Mouse (Mus musculus): ENCODE results near the gene Apbb1ip.

Apbb1ip gene

DNA sequence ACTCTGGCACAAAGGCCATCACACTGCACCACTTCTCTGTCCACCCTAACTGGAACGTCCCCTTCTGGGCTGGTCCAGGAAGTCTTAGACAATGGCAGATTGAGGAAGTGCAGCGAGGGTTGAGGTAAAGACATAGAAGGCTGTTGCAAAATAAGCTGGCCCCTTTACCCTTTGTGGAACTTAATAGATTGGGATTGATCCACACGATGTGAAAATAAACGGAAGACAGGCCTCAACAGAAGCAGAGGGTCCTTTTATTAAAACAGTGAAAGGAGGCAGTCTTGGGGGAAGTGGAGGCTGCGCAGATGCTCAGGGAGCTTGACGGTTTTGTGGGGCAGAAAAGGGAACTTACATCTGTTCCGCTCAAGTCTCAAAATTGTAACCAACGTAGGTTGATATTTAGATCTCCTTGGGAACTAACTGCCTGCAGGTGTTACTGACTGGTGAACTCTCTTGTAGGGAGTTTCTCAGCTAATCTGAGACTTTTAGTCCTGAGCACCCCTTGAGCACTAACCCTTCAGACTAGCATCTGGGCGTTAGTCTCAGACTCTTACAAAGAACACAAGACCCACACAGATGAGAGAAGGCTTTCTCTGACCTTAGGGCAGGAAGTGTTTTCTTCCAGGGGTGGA is at the start of gene Apbb1ip:
Gene Apbb1ip, plus strand, starts transcription at position 546 of the 632 bp plus-strand sequence.
- in situ Hi-C loops (cut with MboI, MseI) = loop anchor here (5.0 to 10.0 kb wide), 2 partner anchors 39 to 81 kb away; no protein-coding TSS in a partner anchor

DNA sequence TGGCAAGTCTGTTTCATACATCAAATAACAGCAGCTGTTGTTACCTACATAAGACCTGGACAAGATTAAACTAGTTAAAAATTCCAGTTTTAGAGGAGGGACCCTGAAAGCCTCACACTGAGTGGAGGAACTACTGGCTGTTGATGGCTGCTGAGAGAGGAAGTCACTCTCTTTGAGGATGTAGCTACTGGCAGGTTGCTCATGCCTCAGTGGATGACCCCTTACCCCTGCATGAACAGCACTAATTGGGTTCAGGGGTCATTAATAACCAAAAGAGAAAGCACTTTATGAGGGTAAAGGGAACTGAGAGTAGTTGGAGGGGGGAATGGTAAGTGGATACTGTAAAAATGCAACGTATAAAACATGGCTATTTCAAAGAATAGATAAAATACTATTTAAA is 46.8 kb upstream of the Apbb1ip start:
- in situ Hi-C loops (cut with MboI, MseI) = loop anchor here in 1 of 2 experiments (5.0 to 10.0 kb wide), 3 partner anchors 310 to 442 kb away; no protein-coding TSS in a partner anchor

DNA sequence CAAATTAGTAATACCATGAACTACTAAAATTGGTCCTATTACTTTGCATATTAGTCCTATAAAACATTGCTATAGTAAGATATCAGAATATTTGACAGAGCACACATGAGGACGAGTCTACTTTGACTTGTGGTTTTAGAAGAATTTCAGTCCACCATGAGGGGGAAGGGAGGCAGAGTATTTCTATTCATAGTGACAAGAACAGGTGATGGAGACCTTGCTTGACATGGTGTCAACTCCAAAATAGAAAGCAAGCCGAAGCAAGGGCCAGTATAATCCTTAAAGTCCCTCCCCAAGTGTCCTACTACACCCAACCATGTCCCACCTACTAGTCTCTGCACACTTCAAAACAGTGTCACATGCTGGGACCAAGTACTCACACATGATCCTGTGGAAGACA is 37.8 kb upstream of the Apbb1ip start:
- in situ Hi-C loops (cut with MboI, MseI) = loop anchor here (5.0 kb wide), 1 partner anchor 594 kb away; no protein-coding TSS in a partner anchor

DNA sequence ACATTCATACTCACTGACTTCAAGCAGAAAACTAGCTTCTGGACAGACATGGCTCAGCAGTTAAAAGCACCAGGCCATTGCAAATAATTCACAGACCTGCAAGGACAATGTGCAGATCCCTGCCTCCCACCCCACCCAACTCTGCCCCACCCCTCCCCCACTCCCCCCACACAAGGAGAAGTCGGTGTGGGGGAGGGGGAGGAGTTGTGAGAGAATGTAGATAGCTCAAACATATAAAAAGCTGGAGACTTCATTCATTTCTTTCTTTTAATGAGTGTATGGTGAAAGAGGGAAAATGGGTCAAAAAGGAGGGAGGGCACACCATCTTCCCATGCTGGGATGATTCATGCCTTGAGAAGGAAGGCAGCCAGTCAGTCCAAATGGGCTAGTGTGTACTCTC is 34.5 kb upstream of the Apbb1ip start:
- in situ Hi-C loops (cut with MboI, MseI) = loop anchor here (5.0 kb wide), 1 partner anchor 597 kb away; no protein-coding TSS in a partner anchor

GRCm38 (mm10) chr2:22740441-22740840 is 33.5 kb upstream of the Apbb1ip start:
- in situ Hi-C loops (cut with MboI, MseI) = no loop called here

DNA sequence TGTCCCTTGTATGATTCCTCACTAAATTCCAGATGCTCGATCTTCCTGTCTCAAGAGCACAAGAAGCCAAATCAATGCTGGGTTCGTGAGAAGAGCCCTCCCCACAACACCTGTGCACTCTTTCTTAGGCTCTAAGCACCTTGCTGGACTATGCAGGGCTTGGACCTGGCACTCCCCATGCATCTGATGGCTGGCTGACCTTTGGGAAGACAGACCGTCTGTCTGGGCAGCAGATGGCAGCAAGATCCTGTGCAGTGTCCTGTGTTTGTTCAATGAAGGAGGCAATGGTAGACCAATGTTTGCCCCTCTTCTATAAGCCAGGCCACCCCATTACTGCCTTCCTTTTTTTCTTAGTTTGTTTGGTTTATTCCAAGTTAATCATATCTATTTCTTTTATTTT is 32.7 kb upstream of the Apbb1ip start:
- in situ Hi-C loops (cut with MboI, MseI) = no loop called here

- in situ Hi-C loops (cut with MboI, MseI) = no loop called here
Observed at GRCm38 (mm10) chr2:22744121-22744761, 29.7 kb upstream of the Apbb1ip start.

DNA sequence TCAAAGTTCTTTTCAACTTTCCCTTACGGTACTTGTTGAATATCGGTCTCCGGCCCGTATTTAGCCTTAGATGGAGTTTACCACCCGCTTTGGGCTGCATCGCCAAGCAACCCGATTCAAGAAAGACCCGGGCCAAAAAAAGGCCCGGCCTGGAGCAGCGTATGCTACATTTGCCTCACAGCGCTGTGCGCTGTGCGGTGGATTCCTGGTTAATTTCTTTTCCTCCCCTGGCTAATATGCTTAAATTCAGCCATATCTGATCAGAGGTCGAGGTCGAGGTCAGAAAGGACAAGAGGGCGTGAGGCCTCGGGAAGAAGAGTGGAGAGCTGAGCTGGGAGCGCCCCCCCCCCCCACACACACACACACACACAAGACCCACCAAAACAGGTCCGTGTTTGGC is 29.0 kb upstream of the Apbb1ip start:
- in situ Hi-C loops (cut with MboI, MseI) = no loop called here

DNA sequence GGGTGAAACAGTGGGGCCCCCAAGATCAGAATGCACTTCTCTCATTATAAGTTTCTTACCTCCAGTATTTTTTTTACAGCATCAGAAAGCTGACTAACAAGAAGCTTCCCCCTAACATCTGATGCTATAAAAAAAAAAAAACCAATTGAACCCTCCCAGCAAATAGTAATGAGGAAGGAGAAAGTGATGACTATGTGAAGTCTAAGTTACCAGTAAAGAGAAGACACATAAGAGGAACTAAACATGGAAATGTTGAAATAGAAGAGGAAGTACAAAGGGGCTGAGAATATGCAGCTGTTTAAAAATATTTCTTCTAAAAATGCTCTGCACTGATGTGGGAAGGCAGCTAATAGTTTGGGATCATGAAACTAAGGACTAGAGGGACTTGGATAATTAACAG is 27.1 kb upstream of the Apbb1ip start:
- in situ Hi-C loops (cut with MboI, MseI) = no loop called here

DNA sequence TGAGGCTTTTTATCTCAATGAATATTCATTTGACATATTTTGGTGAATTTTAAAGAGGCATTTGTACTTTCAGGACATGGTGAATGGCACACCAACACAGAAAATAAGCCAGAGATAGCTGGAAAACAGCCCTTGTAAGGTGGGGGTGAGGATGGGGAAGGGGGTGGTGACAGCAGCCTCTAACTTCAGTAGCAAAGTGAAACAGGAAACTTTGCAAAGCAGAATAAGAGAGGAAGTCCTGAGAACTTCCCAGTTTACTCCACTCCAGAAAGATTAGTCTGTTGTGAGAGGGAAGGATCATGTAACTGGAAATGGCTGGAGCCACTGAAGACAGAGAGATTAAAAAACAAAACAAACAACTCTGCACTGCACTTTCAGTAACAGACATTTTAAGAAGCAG is 26.0 kb upstream of the Apbb1ip start:
- in situ Hi-C loops (cut with MboI, MseI) = no loop called here

GRCm38 (mm10) chr2:22749761-22750160 is 24.1 kb upstream of the Apbb1ip start:
- in situ Hi-C loops (cut with MboI, MseI) = loop anchor here in 1 of 2 experiments (10.0 kb wide), 1 partner anchor 805 kb away; no protein-coding TSS in a partner anchor

- in situ Hi-C loops (cut with MboI, MseI) = loop anchor here in 1 of 2 experiments (10.0 kb wide), 1 partner anchor 802 kb away; no protein-coding TSS in a partner anchor
Observed at GRCm38 (mm10) chr2:22752492-22752891, 21.4 kb upstream of the Apbb1ip start.

- in situ Hi-C loops (cut with MboI, MseI) = loop anchor here in 1 of 2 experiments (10.0 kb wide), 1 partner anchor 801 kb away; no protein-coding TSS in a partner anchor
Observed at GRCm38 (mm10) chr2:22753461-22754075, 20.3 kb upstream of the Apbb1ip start.

GRCm38 (mm10) chr2:22754222-22754824 is 19.6 kb upstream of the Apbb1ip start:
- in situ Hi-C loops (cut with MboI, MseI) = loop anchor here in 1 of 2 experiments (10.0 kb wide), 1 partner anchor 800 kb away; no protein-coding TSS in a partner anchor

GRCm38 (mm10) chr2:22755561-22755960 is 18.3 kb upstream of the Apbb1ip start:
- in situ Hi-C loops (cut with MboI, MseI) = loop anchor here (5.0 to 10.0 kb wide), 2 partner anchors 112 to 799 kb away; no protein-coding TSS in a partner anchor

- in situ Hi-C loops (cut with MboI, MseI) = loop anchor here (5.0 to 10.0 kb wide), 2 partner anchors 109 to 796 kb away; no protein-coding TSS in a partner anchor
Observed at GRCm38 (mm10) chr2:22758310-22758972, 15.5 kb upstream of the Apbb1ip start.

DNA sequence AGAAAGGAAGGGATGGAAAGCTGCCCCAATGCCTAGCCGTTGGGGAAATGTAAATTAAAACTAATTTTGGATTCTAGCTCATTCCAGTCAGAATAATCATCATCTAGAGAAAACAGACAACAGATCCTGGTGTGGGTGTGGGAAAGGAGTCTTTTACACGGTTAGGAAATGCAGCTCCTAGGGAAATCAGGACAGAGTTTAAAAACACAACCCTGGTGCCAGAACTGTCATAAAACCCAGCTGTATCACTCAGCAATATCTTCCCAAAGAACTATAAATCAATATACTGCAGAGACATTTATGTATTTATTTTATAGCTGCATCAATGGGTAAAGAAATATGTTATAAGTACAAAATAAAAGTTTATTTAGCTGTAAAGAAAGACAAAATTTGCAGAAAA is 13.4 kb upstream of the Apbb1ip start:
- in situ Hi-C loops (cut with MboI, MseI) = no loop called here

GRCm38 (mm10) chr2:22761103-22761521 is 12.8 kb upstream of the Apbb1ip start:
- in situ Hi-C loops (cut with MboI, MseI) = no loop called here

GRCm38 (mm10) chr2:22764774-22765387 is 9.0 kb upstream of the Apbb1ip start:
- in situ Hi-C loops (cut with MboI, MseI) = no loop called here

DNA sequence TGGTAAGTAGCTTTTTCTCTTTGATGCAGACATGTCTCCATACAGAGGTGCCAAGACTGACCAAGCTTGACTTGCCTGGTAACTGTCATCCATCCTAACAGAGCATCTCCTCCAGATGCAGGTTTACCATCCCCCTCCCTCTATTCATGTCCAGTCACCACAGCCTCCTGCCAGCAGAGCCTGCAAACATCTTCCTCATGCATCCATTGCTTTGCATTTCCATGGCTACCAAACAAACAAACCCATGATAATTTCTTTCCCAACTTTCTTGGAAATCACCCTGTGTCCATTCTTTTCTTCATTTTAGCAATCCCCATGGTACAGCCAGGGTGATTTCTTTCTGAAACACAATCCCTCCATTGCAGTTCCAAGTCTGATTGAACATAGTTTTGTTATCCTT is 2.6 kb upstream of the Apbb1ip start:
- in situ Hi-C loops (cut with MboI, MseI) = loop anchor here (5.0 to 10.0 kb wide), 2 partner anchors 41 to 83 kb away; no protein-coding TSS in a partner anchor

All from T-helper 17 cell (primary cell).